Mouse (Mus musculus): ENCODE measurements around the gene Gpr135. TPM values are rescaled to one million over a fixed set of nuclear protein-coding genes. Genes with fewer than 3 reads are reported as not detected.

Gene Gpr135
- total and polyA plus RNA-seq, 2 experiments, result 0.28 to 2.3 TPM

GRCm38 (mm10) chr12:72047513-72047912 lies 23.4 kb downstream of the Gpr135 start:
- no peaks in the 10 kb centered on the region for H3K36me3 ChIP-seq (ENCODE audit: control insufficient read depth, insufficient read depth, low read length)
- DNase-seq (ENCODE audit: extremely low read depth, low read depth, low spot score), result peak; percentile 48

GRCm38 (mm10) chr12:72041238-72041637 lies 29.7 kb downstream of the Gpr135 start:
- H3K36me3 ChIP-seq (ENCODE audit: control insufficient read depth, insufficient read depth, low read length), result no peaks in the 10 kb centered on the region
- no peak for DNase-seq (ENCODE audit: extremely low read depth, low read depth, low spot score)
- TF ChIP-seq POLR2A (IDR thresholded peaks at IDR 0.05; ENCODE audit: extremely low read depth, insufficient read depth, low read length) (no peak), CTCF (IDR thresholded peaks at IDR 0.05; ENCODE audit: low read depth, low read length) (no peak)
- no peak overlapping the region for H3K4me3 ChIP-seq (ENCODE audit: insufficient read depth, low read depth, low read length)
- no peaks in the 10 kb centered on the region for H3K79me2 ChIP-seq (ENCODE audit: control insufficient read depth, insufficient read depth, low read length)
- WGBS, result 89% methylated on average over 3 of the region's 3 CpGs
- H3K27ac ChIP-seq (replicated peaks; ENCODE audit: insufficient read depth, low read depth, low read length), result no peak overlapping the region
- H3K4me1 ChIP-seq (ENCODE audit: control insufficient read depth, insufficient read depth, low read length), result no peaks in the 10 kb centered on the region; the same call in 1 of the 2 replicates
- H3K9ac ChIP-seq (ENCODE audit: low read depth, low read length), result no peak overlapping the region
- H3K27me3 ChIP-seq (ENCODE audit: control insufficient read depth, insufficient read depth, low read length), result no peaks in the 10 kb centered on the region

More at GRCm38 (mm10) chr12:72047513-72047912, 23.4 kb downstream of the Gpr135 start:
- no peak overlapping the region for H3K4me3 ChIP-seq (ENCODE audit: insufficient read depth, low read depth, low read length)
- H3K27ac ChIP-seq (replicated peaks; ENCODE audit: insufficient read depth, low read depth, low read length), result no peak overlapping the region
- WGBS, result 4% methylated on average over 2 of the region's 2 CpGs
- TF ChIP-seq POLR2A (IDR thresholded peaks at IDR 0.05; ENCODE audit: extremely low read depth, insufficient read depth, low read length), result no peak
- peak; percentile 54 for TF ChIP-seq CTCF (IDR thresholded peaks at IDR 0.05; ENCODE audit: low read depth, low read length)
- H3K79me2 ChIP-seq (ENCODE audit: control insufficient read depth, insufficient read depth, low read length), result no peaks in the 10 kb centered on the region
- no peak overlapping the region for H3K9ac ChIP-seq (ENCODE audit: low read depth, low read length)
- H3K4me1 ChIP-seq (ENCODE audit: control insufficient read depth, insufficient read depth, low read length), result no peaks in the 10 kb centered on the region
- no peaks in the 10 kb centered on the region for H3K27me3 ChIP-seq (ENCODE audit: control insufficient read depth, insufficient read depth, low read length)

GRCm38 (mm10) chr12:72039501-72039900 lies 31.4 kb downstream of the Gpr135 start:
- Histone ChIP-seq H3K4me1 (ENCODE audit: control insufficient read depth, insufficient read depth, low read length) (no peaks in the 10 kb centered on the region; the same call in 1 of the 2 replicates), H3K36me3 (ENCODE audit: control insufficient read depth, insufficient read depth, low read length) (no peaks in the 10 kb centered on the region), H3K27ac (replicated peaks; ENCODE audit: insufficient read depth, low read depth, low read length) (no peak overlapping the region), H3K9ac (ENCODE audit: low read depth, low read length) (no peak overlapping the region), H3K4me3 (ENCODE audit: insufficient read depth, low read depth, low read length) (no peak overlapping the region), H3K27me3 (ENCODE audit: control insufficient read depth, insufficient read depth, low read length) (no peaks in the 10 kb centered on the region), H3K79me2 (ENCODE audit: control insufficient read depth, insufficient read depth, low read length) (no peaks in the 10 kb centered on the region)
- DNase-seq (ENCODE audit: extremely low read depth, low read depth, low spot score), result no peak
- 59% methylated on average over 8 of the region's 8 CpGs for WGBS
- TF ChIP-seq POLR2A (IDR thresholded peaks at IDR 0.05; ENCODE audit: extremely low read depth, insufficient read depth, low read length) (no peak), CTCF (IDR thresholded peaks at IDR 0.05; ENCODE audit: low read depth, low read length) (no peak)

GRCm38 (mm10) chr12:72038866-72039265 lies 32.1 kb downstream of the Gpr135 start:
- H3K36me3 ChIP-seq (ENCODE audit: control insufficient read depth, insufficient read depth, low read length), result no peaks in the 10 kb centered on the region
- no peak overlapping the region for H3K9ac ChIP-seq (ENCODE audit: low read depth, low read length)
- DNase-seq (ENCODE audit: extremely low read depth, low read depth, low spot score), result peak; percentile 19
- no peak overlapping the region for H3K4me3 ChIP-seq (ENCODE audit: insufficient read depth, low read depth, low read length)
- TF ChIP-seq CTCF (IDR thresholded peaks at IDR 0.05; ENCODE audit: low read depth, low read length), result no peak
- TF ChIP-seq POLR2A (IDR thresholded peaks at IDR 0.05; ENCODE audit: extremely low read depth, insufficient read depth, low read length), result no peak
- 14% methylated on average over 2 of the region's 2 CpGs for WGBS
- H3K79me2 ChIP-seq (ENCODE audit: control insufficient read depth, insufficient read depth, low read length), result no peaks in the 10 kb centered on the region
- H3K27me3 ChIP-seq (ENCODE audit: control insufficient read depth, insufficient read depth, low read length), result no peaks in the 10 kb centered on the region
- no peak overlapping the region for H3K27ac ChIP-seq (replicated peaks; ENCODE audit: insufficient read depth, low read depth, low read length)
- H3K4me1 ChIP-seq (ENCODE audit: control insufficient read depth, insufficient read depth, low read length), result no peaks in the 10 kb centered on the region; the same call in 1 of the 2 replicates

- no peak overlapping the region for H3K4me3 ChIP-seq (ENCODE audit: insufficient read depth, low read depth, low read length)
- no peaks in the 10 kb centered on the region for H3K27me3 ChIP-seq (ENCODE audit: control insufficient read depth, insufficient read depth, low read length)
- no peaks in the 10 kb centered on the region for H3K79me2 ChIP-seq (ENCODE audit: control insufficient read depth, insufficient read depth, low read length)
- no peaks in the 10 kb centered on the region; the same call in 1 of the 2 replicates for H3K4me1 ChIP-seq (ENCODE audit: control insufficient read depth, insufficient read depth, low read length)
- no peak overlapping the region for H3K27ac ChIP-seq (replicated peaks; ENCODE audit: insufficient read depth, low read depth, low read length)
- DNase-seq (ENCODE audit: extremely low read depth, low read depth, low spot score), result no peak
- H3K36me3 ChIP-seq (ENCODE audit: control insufficient read depth, insufficient read depth, low read length), result no peaks in the 10 kb centered on the region
- no peak for TF ChIP-seq CTCF (IDR thresholded peaks at IDR 0.05; ENCODE audit: low read depth, low read length)
- TF ChIP-seq POLR2A (IDR thresholded peaks at IDR 0.05; ENCODE audit: extremely low read depth, insufficient read depth, low read length), result no peak
- H3K9ac ChIP-seq (ENCODE audit: low read depth, low read length), result no peak overlapping the region
- 83% methylated on average over 6 of the region's 6 CpGs for WGBS
Observed at GRCm38 (mm10) chr12:72037049-72037448, 33.9 kb downstream of the Gpr135 start.

- H3K9ac ChIP-seq (ENCODE audit: low read depth, low read length), result no peak overlapping the region
- H3K36me3 ChIP-seq (ENCODE audit: control insufficient read depth, insufficient read depth, low read length), result no peaks in the 10 kb centered on the region
- H3K4me3 ChIP-seq (ENCODE audit: insufficient read depth, low read depth, low read length), result no peak overlapping the region
- WGBS, result 69% methylated on average over 9 of the region's 9 CpGs
- H3K27me3 ChIP-seq (ENCODE audit: control insufficient read depth, insufficient read depth, low read length), result no peaks in the 10 kb centered on the region
- no peak for DNase-seq (ENCODE audit: extremely low read depth, low read depth, low spot score)
- TF ChIP-seq CTCF (IDR thresholded peaks at IDR 0.05; ENCODE audit: low read depth, low read length), result no peak
- TF ChIP-seq POLR2A (IDR thresholded peaks at IDR 0.05; ENCODE audit: extremely low read depth, insufficient read depth, low read length), result no peak
- H3K27ac ChIP-seq (replicated peaks; ENCODE audit: insufficient read depth, low read depth, low read length), result no peak overlapping the region
- H3K79me2 ChIP-seq (ENCODE audit: control insufficient read depth, insufficient read depth, low read length), result no peaks in the 10 kb centered on the region
- no peaks in the 10 kb centered on the region; the same call in 1 of the 2 replicates for H3K4me1 ChIP-seq (ENCODE audit: control insufficient read depth, insufficient read depth, low read length)
Observed at GRCm38 (mm10) chr12:72036097-72036661, 34.7 kb downstream of the Gpr135 start.
